Mouse (Mus musculus): Measurements from ENCODE around the gene Slc6a1. TPM values are rescaled to one million over a fixed set of nuclear protein-coding genes. Genes with fewer than 3 reads are reported as not detected.

The Slc6a1 gene
- polyA plus RNA-seq, 1 experiment from 2014 or later, result not detected

- WGBS (ENCODE audit: missing documents), result 82% methylated on average over 4 of the region's 4 CpGs
- H3K79me2 ChIP-seq (ENCODE audit: inconsistent target), result no peaks in the 10 kb centered on the region
- H3K36me3 ChIP-seq (ENCODE audit: inconsistent target), result no peaks in the 10 kb centered on the region
- no peak overlapping the region for H3K4me3 ChIP-seq (ENCODE audit: inconsistent target)
- H3K27ac ChIP-seq, result no peak overlapping the region
These were observed 72.2 kb downstream of the Slc6a1 start for GRCm38 (mm10) chr6:114354635-114355034.

- H3K27ac ChIP-seq, result peak overlapping the region; percentile 31
- H3K79me2 ChIP-seq (ENCODE audit: inconsistent target), result no peaks in the 10 kb centered on the region
- WGBS (ENCODE audit: missing documents), result 46% methylated on average over 3 of the region's 3 CpGs
- no peak overlapping the region for H3K4me3 ChIP-seq (ENCODE audit: inconsistent target)
- H3K36me3 ChIP-seq (ENCODE audit: inconsistent target), result no peaks in the 10 kb centered on the region
These were observed 75.7 kb downstream of the Slc6a1 start for GRCm38 (mm10) chr6:114358171-114358570.

- WGBS (ENCODE audit: missing documents), result 22% methylated on average over 4 of the region's 4 CpGs
- no peak overlapping the region for H3K4me3 ChIP-seq (ENCODE audit: inconsistent target)
- peak overlapping the region; percentile 76 for H3K27ac ChIP-seq
These were observed 79.9 kb downstream of the Slc6a1 start for GRCm38 (mm10) chr6:114362355-114362754.

GRCm38 (mm10) chr6:114363740-114364139, 81.3 kb downstream of the Slc6a1 start:
- Histone ChIP-seq H3K4me3 (ENCODE audit: inconsistent target) (no peak overlapping the region), H3K27ac (peak overlapping the region; percentile 82), H3K36me3 (ENCODE audit: inconsistent target) (no peaks in the 10 kb centered on the region), H3K79me2 (ENCODE audit: inconsistent target) (no peaks in the 10 kb centered on the region)
- WGBS (ENCODE audit: missing documents), result 91% methylated on average over 8 of the region's 8 CpGs

More at GRCm38 (mm10) chr6:114362355-114362754, 79.9 kb downstream of the Slc6a1 start:
- no peaks in the 10 kb centered on the region for H3K79me2 ChIP-seq (ENCODE audit: inconsistent target)
- no peaks in the 10 kb centered on the region for H3K36me3 ChIP-seq (ENCODE audit: inconsistent target)

GRCm38 (mm10) chr6:114364734-114365133, 82.3 kb downstream of the Slc6a1 start:
- Histone ChIP-seq H3K4me3 (ENCODE audit: inconsistent target) (no peak overlapping the region), H3K27ac (peak overlapping the region; percentile 82), H3K36me3 (ENCODE audit: inconsistent target) (no peaks in the 10 kb centered on the region), H3K79me2 (ENCODE audit: inconsistent target) (no peaks in the 10 kb centered on the region)
- WGBS (ENCODE audit: missing documents), result 20% methylated on average over 5 of the region's 5 CpGs

GRCm38 (mm10) chr6:114366191-114366590, 83.8 kb downstream of the Slc6a1 start:
- 81% methylated on average over 5 of the region's 5 CpGs for WGBS (ENCODE audit: missing documents)
- no peak overlapping the region for H3K4me3 ChIP-seq (ENCODE audit: inconsistent target)
- no peaks in the 10 kb centered on the region for H3K36me3 ChIP-seq (ENCODE audit: inconsistent target)
- no peaks in the 10 kb centered on the region for H3K79me2 ChIP-seq (ENCODE audit: inconsistent target)
- no peak overlapping the region for H3K27ac ChIP-seq

Other genes with a start within 250 kb of the Slc6a1 start
- not detected in 3 replicates for gene Atp2b2, start 240.0 kb upstream of the Slc6a1 start, polyA plus RNA-seq (2018)
- gene Slc6a11, start 151.4 kb upstream of the Slc6a1 start, polyA plus RNA-seq (2018), result not detected in 3 replicates
- 0.27 to 0.90 TPM (median 0.37 TPM) in 3 replicates for gene Hrh1, start 115.3 kb downstream of the Slc6a1 start, polyA plus RNA-seq (2018)